Mouse (Mus musculus) heart, embryonic 14.5 days (tissue): ENCODE data around the gene Gria4. TPM values are rescaled to one million over a fixed set of nuclear protein-coding genes. Genes with fewer than 3 reads are reported as not detected.

Experiments
- ATAC-seq: fragments of 200-750 bp; cut with Nextera tagmentation; 2 replicates; pipeline ENCODE4 v1.8.0; 2017; ENCODE audit warnings: low read depth, moderate TSS enrichment; ENCODE audit not compliant: insufficient number of reproducible peaks, insufficient read depth, low FRiP score
- H3K27ac ChIP-seq, 2 experiments: fragments of 200-500 bp in 1 of 2; fragments of 300-500 bp in 1 of 2; sonication (generic) in 1 of 2; replicated peaks in 1 of 2; 2 replicates each; pipeline ENCODE4 v1.5.1; 2012 to 2014; ENCODE audit warnings: low read depth in 2 of 2, low read length in 2 of 2, control low read depth in 1 of 2, mild to moderate bottlenecking in 1 of 2, mixed read lengths in 1 of 2; ENCODE audit not compliant: control insufficient read depth in 1 of 2, insufficient read depth in 1 of 2
- H3K27me3 ChIP-seq: fragments of 300-500 bp; sonication (generic); 2 replicates; pipeline ENCODE4 v1.6.1; 2014; ENCODE audit warnings: mild to moderate bottlenecking, low read length, control low read depth; ENCODE audit not compliant: control insufficient read depth, insufficient read depth
- H3K36me3 ChIP-seq: fragments of 300-500 bp; sonication (generic); 2 replicates; pipeline ENCODE4 v1.6.1; 2014; ENCODE audit warnings: mild to moderate bottlenecking, control low read depth, low read length, mixed read lengths; ENCODE audit not compliant: control insufficient read depth, insufficient read depth
- H3K4me1 ChIP-seq, 2 experiments: fragments of 200-500 bp in 1 of 2; fragments of 300-500 bp in 1 of 2; sonication (generic) in 1 of 2; 2 replicates each; pipeline ENCODE4 v1.6.1; 2012 to 2014; ENCODE audit warnings: low read length in 2 of 2, control low read depth in 1 of 2, mixed read lengths in 1 of 2; ENCODE audit not compliant: control insufficient read depth in 2 of 2, insufficient read depth in 2 of 2
- H3K4me2 ChIP-seq: fragments of 300-500 bp; sonication (generic); 2 replicates; pipeline ENCODE4 v1.6.1; 2014; ENCODE audit warnings: mild to moderate bottlenecking, low read length
- H3K4me3 ChIP-seq, 2 experiments: fragments of 200-500 bp in 1 of 2; fragments of 300-500 bp in 1 of 2; sonication (generic) in 1 of 2; 2 replicates each; pipeline ENCODE4 v1.5.1; 2012 to 2014; ENCODE audit warnings: low read length in 2 of 2, mild to moderate bottlenecking in 2 of 2, control low read depth in 1 of 2, low read depth in 1 of 2, moderate library complexity in 1 of 2; ENCODE audit not compliant: control insufficient read depth in 1 of 2, insufficient read depth in 1 of 2
- H3K9ac ChIP-seq: fragments of 300-500 bp; sonication (generic); 2 replicates; pipeline ENCODE4 v1.6.1; 2014; ENCODE audit warnings: mild to moderate bottlenecking, low read length
- H3K9me3 ChIP-seq: fragments of 300-500 bp; sonication (generic); 2 replicates; pipeline ENCODE4 v1.6.1; 2016; ENCODE audit warnings: low read length, control low read depth; ENCODE audit not compliant: control insufficient read depth
- WGBS: fragments of 180-500 bp; shearing (Covaris S2); extraction: QIAGEN DNeasy Blood & Tissue Kit; methylation state at CpG from one replicate; pipeline ENCODE4 v1.1.7; 2014; 5-methylcytosine and 5-hydroxymethylcytosine counted together
- polyA plus RNA-seq: library from polyadenylated mRNA; unstranded; fragments of >200 nt; fragmentation: Nextera tagmentation; extraction: Ambion mirVana; gene quantifications from 2 replicates; pipeline ENCODE4 v1.2.1, GENCODE M21; 2014

The Gria4 gene
- polyA plus RNA-seq, 1 experiment from 2014 or later, result 0.55 TPM

GRCm38 (mm10) chr9:4658951-4659350 lies 137.1 kb downstream of the Gria4 start:
- Histone ChIP-seq H3K4me1 (no peaks in the 10 kb centered on the region), H3K27ac (no peak overlapping the region), H3K9me3 (no peaks in the 10 kb centered on the region), H3K27me3 (no peaks in the 10 kb centered on the region), H3K4me3 (no peak overlapping the region), H3K4me2 (no peak overlapping the region), H3K9ac (no peak overlapping the region), H3K36me3 (no peaks in the 10 kb centered on the region)
- no peak for ATAC-seq

DNA sequence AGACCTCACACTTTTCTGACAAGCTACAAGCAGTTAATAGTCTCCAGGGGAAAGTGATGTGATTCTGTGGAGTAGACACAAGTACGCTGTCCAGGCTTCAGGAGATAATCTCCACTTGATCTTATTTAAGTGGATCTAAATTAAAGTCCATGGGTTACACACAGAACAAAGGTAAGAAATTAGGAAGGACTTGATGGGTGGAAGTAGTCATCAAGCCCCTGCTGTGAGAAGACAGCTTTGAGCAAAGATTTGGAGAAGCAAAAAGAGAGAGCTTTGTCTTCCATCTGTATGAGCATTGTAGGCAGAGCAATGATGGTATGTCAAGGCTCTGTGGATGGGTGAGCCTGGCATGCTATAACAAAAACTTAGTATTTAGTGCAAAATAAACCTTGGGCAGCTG lies 141.7 kb downstream of the Gria4 start:
- no peaks in the 10 kb centered on the region for H3K27me3 ChIP-seq
- H3K27ac ChIP-seq, result no peak overlapping the region
- H3K4me1 ChIP-seq, result no peaks in the 10 kb centered on the region
- no peak overlapping the region for H3K4me2 ChIP-seq
- H3K4me3 ChIP-seq, result no peak overlapping the region
- H3K36me3 ChIP-seq, result no peaks in the 10 kb centered on the region
- no peak overlapping the region for H3K9ac ChIP-seq
- no peak for ATAC-seq
- H3K9me3 ChIP-seq, result no peaks in the 10 kb centered on the region
- WGBS, result 70% methylated on average over 1 of the region's 1 CpGs

DNA sequence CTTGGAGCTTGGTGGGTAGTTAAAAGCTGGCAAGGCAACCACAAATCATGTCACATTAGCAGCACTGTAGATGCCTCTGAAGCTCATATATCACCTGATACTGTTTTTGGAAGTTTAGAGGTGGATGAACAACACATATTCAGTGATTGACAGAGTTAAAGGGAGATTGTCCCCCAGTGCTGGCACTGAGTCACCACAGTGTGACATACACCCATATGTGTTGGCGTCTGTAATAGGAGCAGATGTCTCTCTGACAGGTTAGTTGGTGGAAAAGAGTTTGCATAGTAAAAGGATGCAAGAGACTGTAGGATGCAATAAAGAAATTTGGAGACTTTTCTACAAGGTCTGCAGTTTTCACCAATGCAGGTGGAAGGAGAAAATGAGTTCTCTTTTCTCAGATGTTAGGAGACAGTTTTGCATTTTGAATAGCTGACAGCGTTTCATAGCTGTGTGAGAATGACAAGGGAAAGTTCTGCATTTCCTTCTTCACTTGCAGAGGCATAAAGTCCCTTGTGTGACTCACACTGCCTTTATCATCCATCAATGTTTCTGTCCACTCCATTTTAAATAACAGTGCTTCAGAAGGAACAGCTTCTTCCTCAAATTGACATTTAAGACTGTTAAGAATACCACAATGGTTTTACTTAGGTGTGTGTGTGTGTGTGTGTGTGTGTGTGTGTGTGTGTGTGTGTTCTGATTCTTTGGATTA lies 156.7 kb downstream of the Gria4 start:
- Histone ChIP-seq H3K4me1 (no peaks in the 10 kb centered on the region), H3K27ac (no peak overlapping the region), H3K27me3 (no peaks in the 10 kb centered on the region), H3K36me3 (no peaks in the 10 kb centered on the region), H3K9ac (no peak overlapping the region), H3K4me2 (no peak overlapping the region), H3K4me3 (no peak overlapping the region), H3K9me3 (no peaks in the 10 kb centered on the region)
- WGBS, result 50% methylated on average over 2 of the region's 2 CpGs
- no peak for ATAC-seq

DNA sequence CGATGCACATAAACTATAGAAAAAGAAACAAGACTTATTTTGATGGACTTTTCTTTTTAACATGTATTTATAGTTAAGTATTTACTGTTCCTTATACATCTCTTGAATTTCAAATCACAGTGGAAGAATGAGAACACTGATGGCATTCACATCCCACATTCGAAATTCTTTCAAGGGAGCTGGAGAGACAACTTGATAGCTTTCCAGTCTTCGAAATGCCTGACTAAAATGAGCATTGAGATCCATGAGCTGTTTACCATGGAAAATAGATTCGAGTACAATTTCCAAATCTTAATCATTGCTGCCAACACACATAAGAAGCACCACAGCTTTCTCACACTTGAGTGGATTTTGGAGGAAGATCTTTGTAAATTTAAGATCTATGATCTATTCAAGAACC lies 164.1 kb downstream of the Gria4 start:
- no peaks in the 10 kb centered on the region for H3K36me3 ChIP-seq
- no peak overlapping the region for H3K27ac ChIP-seq
- ATAC-seq, result no peak
- H3K9ac ChIP-seq, result no peak overlapping the region
- no peaks in the 10 kb centered on the region for H3K4me1 ChIP-seq
- no peak overlapping the region for H3K4me3 ChIP-seq
- no peaks in the 10 kb centered on the region for H3K9me3 ChIP-seq
- H3K27me3 ChIP-seq, result no peaks in the 10 kb centered on the region
- no peak overlapping the region for H3K4me2 ChIP-seq
- 67% methylated on average over 4 of the region's 4 CpGs for WGBS

DNA sequence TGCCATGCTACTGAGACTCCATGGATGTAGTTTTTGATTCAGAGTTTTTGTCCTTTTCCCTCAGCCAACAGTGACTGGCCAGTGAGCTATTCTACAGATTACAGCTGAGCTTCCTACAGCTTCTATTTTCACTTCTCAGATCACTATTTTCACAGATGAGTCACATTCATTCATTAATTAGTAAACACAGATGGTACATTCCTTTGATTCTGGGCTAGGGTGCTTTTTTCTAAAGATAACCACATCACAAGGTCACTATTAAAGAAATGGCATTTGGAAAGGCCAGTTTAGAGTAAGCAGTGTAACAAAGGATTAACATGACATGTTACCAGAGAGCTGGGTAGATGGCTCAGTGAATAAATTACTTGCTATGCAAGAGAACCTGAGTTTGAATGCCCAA lies 180.7 kb downstream of the Gria4 start:
- Histone ChIP-seq H3K4me3 (no peak overlapping the region), H3K4me1 (no peaks in the 10 kb centered on the region), H3K9me3 (no peaks in the 10 kb centered on the region), H3K27me3 (no peaks in the 10 kb centered on the region), H3K9ac (no peak overlapping the region), H3K36me3 (no peaks in the 10 kb centered on the region), H3K27ac (no peak overlapping the region), H3K4me2 (no peak overlapping the region)
- no peak for ATAC-seq

DNA sequence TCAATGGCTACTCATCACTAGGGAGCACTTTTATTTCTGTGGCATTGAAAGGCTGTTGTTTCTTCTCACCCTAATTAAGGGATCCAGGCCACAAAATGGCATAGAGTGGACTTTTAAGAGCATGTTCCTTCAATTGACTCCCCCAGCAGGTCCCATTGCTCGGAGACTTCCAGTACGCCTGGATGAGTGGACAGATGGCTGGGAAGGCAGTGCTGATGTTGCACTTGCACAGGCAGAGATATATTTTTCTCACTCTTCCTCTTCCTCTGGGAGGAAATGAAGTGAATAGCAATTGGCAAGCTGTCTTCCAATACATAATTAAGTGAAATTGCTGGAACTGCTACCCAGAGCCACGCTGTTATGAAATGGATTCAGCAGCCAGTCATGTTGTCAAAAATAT lies 190.7 kb downstream of the Gria4 start:
- Histone ChIP-seq H3K36me3 (no peaks in the 10 kb centered on the region), H3K9ac (no peak overlapping the region), H3K4me2 (no peak overlapping the region), H3K4me3 (no peak overlapping the region), H3K4me1 (no peaks in the 10 kb centered on the region), H3K27ac (no peak overlapping the region), H3K9me3 (no peaks in the 10 kb centered on the region), H3K27me3 (no peaks in the 10 kb centered on the region)
- 86% methylated on average over 3 of the region's 3 CpGs for WGBS
- ATAC-seq, result no peak

DNA sequence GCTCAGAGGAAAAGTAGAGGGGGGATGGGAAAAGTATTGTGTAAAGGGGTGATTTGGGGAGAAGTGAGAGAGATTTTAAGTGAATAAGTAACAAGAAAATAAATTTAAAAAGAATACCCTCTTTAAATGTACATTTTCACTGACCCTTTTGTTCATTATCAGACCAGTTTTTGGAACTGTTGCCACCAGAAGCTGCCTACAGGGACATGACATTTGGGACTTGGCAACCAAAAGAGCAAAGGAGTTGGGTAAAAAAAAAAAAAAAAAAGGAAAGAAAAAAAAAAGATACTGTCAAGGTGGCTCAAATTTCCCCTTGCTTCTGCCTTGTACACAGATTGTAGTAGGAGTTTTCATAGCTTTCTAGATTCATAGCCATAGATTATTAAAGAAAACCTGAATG lies 191.8 kb downstream of the Gria4 start:
- H3K9ac ChIP-seq, result no peak overlapping the region
- no peak overlapping the region for H3K4me3 ChIP-seq
- H3K27me3 ChIP-seq, result no peaks in the 10 kb centered on the region
- no peaks in the 10 kb centered on the region for H3K9me3 ChIP-seq
- ATAC-seq, result no peak
- no peak overlapping the region for H3K27ac ChIP-seq
- H3K4me2 ChIP-seq, result no peak overlapping the region
- no peaks in the 10 kb centered on the region for H3K36me3 ChIP-seq
- no peaks in the 10 kb centered on the region for H3K4me1 ChIP-seq

DNA sequence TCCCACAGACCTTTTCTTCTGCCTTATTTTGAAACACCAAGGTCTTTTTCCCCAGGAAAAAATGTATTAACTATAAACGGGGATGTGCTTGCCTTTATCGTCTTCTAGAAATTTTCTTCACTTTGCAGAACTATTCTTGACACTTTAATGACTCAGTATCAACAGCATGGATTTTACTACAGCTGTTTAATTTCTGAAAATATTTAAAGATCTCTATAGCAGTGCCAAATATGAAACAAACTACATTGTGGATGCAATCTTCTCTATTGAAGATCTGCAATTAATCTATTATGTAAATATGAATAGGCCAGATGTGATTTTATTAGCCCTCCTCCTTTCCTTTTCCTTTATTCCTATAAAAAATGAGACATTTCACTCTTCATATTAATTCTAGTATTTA lies 194.2 kb downstream of the Gria4 start:
- ATAC-seq, result no peak
- WGBS, result 73% methylated on average over 2 of the region's 2 CpGs

More for the DNA sequence above, 194.2 kb downstream of the Gria4 start:
- H3K9ac ChIP-seq, result no peak overlapping the region
- no peak overlapping the region for H3K4me2 ChIP-seq
- H3K36me3 ChIP-seq, result no peaks in the 10 kb centered on the region
- H3K4me3 ChIP-seq, result no peak overlapping the region
- H3K4me1 ChIP-seq, result no peaks in the 10 kb centered on the region
- H3K9me3 ChIP-seq, result no peaks in the 10 kb centered on the region
- H3K27me3 ChIP-seq, result no peaks in the 10 kb centered on the region
- H3K27ac ChIP-seq, result no peak overlapping the region
